Mouse (Mus musculus) C2C12 (cell line): ENCODE results near the gene Tnfrsf8. TPM values are rescaled to one million over a fixed set of nuclear protein-coding genes. Genes with fewer than 3 reads are reported as not detected.

Experiments used
- H3K27me3 ChIP-seq: one replicate; pipeline ENCODE4 v1.6.1; 2011; ENCODE audit not compliant: control insufficient read depth, insufficient read depth, insufficient read length
- H3K36me3 ChIP-seq: one replicate; pipeline ENCODE4 v1.6.1; 2011; ENCODE audit not compliant: control insufficient read depth, insufficient read depth
- H3K4me3 ChIP-seq: one replicate; pipeline ENCODE4 v1.5.1; 2011; ENCODE audit warnings: mild to moderate bottlenecking, control low read depth; ENCODE audit not compliant: poor library complexity, insufficient read depth, severe bottlenecking
- H3K79me2 ChIP-seq: one replicate; pipeline ENCODE4 v1.6.1; 2011; ENCODE audit not compliant: control insufficient read depth, insufficient read depth
- H3K79me3 ChIP-seq: one replicate; pipeline ENCODE4 v1.6.1; 2011; ENCODE audit warnings: low read depth, control low read depth
- H3ac ChIP-seq: one replicate; pipeline ENCODE3; 2011; ENCODE audit warnings: low read depth; ENCODE audit not compliant: control insufficient read depth, insufficient read length
- CEBPB ChIP-seq: IDR thresholded peaks from one replicate; pipeline ENCODE4 v1.6.1; 2011; ENCODE audit warnings: low read depth, mild to moderate bottlenecking, control low read depth, moderate library complexity
- CTCF ChIP-seq: IDR thresholded peaks from one replicate; pipeline ENCODE4 v1.5.1; 2011; ENCODE audit not compliant: control insufficient read depth, insufficient read depth, insufficient read length
- FOSL1 ChIP-seq: IDR thresholded peaks from one replicate; pipeline ENCODE4 v1.8.0; 2011; ENCODE audit warnings: mild to moderate bottlenecking, low read length; ENCODE audit not compliant: poor library complexity, insufficient read depth, severe bottlenecking
- MAX ChIP-seq: IDR thresholded peaks from one replicate; pipeline ENCODE4 v1.6.1; 2011; ENCODE audit warnings: mild to moderate bottlenecking, control low read depth
- MYOD1 ChIP-seq: IDR thresholded peaks from one replicate; pipeline ENCODE4 v1.6.1; 2011; ENCODE audit warnings: low read depth; ENCODE audit not compliant: control insufficient read depth, insufficient read length
- MYOG ChIP-seq: IDR thresholded peaks from one replicate; pipeline ENCODE4 v1.6.1; 2011; ENCODE audit not compliant: control insufficient read depth, insufficient read length; ENCODE audit errors: extremely low read depth
- USF1 ChIP-seq: IDR thresholded peaks from one replicate; pipeline ENCODE4 v1.6.1; 2011; ENCODE audit warnings: low read depth, mild to moderate bottlenecking, control low read depth, moderate library complexity
- polyA plus RNA-seq: library from polyadenylated mRNA; unstranded; fragments of >200 nt; fragmentation: generic; extraction: Trizol; gene quantifications from one replicate; pipeline ENCODE4 v1.2.1, GENCODE M21; 2012; ENCODE audit warnings: missing spikeins

Tnfrsf8 gene
- polyA plus RNA-seq, 1 experiment: not detected

DNA sequence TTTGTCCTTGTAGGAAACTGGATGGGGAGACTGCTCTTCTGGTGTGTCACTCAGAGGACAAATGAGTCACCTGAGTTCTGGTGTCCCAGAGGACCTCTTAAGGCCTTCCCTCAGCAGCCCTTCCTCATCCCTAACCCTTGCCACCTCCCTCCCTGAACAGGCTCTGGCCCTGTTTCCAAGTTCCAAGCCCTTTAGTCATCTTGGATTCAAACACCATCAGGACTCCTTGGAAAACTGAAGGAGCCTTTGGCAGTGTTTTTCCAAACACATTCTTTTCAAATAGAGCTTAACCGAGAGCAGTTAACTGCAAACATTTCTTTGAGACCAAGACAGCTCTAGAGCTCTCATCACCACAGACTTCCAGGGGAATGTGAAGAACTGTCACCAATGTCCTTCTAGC is 42.2 kb downstream of the Tnfrsf8 start:
- no peaks in the 10 kb centered on the region for H3K79me2 ChIP-seq
- no peaks in the 10 kb centered on the region for H3K27me3 ChIP-seq
- no peaks in the 10 kb centered on the region for H3K79me3 ChIP-seq
- no peak for TF ChIP-seq MYOD1
- peak; percentile 9 for TF ChIP-seq MAX
- TF ChIP-seq USF1: no peak
- TF ChIP-seq FOSL1: peak; percentile 86
- TF ChIP-seq CTCF: no peak
- no peak for TF ChIP-seq CEBPB
- TF ChIP-seq MYOG: no peak
- no peak overlapping the region for H3K4me3 ChIP-seq
- H3ac ChIP-seq: peak overlapping the region; percentile 47
- no peaks in the 10 kb centered on the region for H3K36me3 ChIP-seq

DNA sequence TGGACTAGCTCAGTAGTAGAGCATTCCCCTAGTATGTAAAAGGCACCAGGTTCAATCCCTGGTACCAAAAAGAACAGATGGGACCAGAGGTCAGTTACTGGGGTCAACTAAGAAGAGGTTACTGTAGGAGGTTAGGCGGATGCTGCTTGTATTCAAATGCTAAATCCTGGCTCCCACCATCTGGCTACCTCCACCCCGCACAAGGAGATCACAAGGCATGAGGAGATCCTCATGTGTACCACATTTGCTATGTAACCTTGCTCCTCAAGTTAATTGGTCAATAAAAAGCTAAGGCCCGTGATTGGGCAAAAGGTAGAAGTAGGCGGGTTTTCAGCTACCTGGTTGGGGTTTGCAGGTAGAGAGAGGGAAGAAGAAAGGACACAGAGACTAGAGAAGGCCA is 43.3 kb downstream of the Tnfrsf8 start:
- Histone ChIP-seq H3K4me3 (no peak overlapping the region), H3K27me3 (no peaks in the 10 kb centered on the region), H3ac (no peak overlapping the region), H3K79me2 (no peaks in the 10 kb centered on the region), H3K36me3 (no peaks in the 10 kb centered on the region), H3K79me3 (no peaks in the 10 kb centered on the region)
- TF ChIP-seq CTCF: no peak
- TF ChIP-seq MYOG: no peak
- no peak for TF ChIP-seq MYOD1
- TF ChIP-seq MAX: no peak
- TF ChIP-seq FOSL1: no peak
- TF ChIP-seq USF1: no peak
- no peak for TF ChIP-seq CEBPB

DNA sequence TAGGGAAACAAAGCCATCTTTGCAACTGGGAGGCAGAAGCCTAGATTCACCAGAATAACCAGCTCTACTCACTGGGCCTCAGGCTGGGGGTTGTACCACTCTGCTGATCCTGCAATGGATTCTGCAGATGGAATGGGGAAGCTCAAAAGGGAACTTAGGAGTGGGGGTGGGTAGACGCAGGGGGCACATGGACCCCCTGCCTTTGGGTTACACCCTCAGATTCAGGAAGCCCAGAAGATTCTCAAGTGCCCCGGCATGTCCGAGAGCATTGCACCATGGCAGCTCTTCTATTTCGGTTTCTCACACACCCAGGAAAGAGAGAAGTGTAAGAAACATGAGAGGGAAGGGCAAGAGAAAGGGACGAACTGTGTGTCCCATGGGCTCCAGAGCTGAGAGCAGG is 44.8 kb downstream of the Tnfrsf8 start:
- Histone ChIP-seq H3K79me3 (no peaks in the 10 kb centered on the region), H3K4me3 (no peak overlapping the region), H3K27me3 (no peaks in the 10 kb centered on the region), H3K36me3 (no peaks in the 10 kb centered on the region), H3ac (no peak overlapping the region), H3K79me2 (no peaks in the 10 kb centered on the region)
- TF ChIP-seq FOSL1 (no peak), MAX (no peak), MYOG (no peak), CEBPB (no peak), MYOD1 (no peak), USF1 (no peak), CTCF (no peak)

DNA sequence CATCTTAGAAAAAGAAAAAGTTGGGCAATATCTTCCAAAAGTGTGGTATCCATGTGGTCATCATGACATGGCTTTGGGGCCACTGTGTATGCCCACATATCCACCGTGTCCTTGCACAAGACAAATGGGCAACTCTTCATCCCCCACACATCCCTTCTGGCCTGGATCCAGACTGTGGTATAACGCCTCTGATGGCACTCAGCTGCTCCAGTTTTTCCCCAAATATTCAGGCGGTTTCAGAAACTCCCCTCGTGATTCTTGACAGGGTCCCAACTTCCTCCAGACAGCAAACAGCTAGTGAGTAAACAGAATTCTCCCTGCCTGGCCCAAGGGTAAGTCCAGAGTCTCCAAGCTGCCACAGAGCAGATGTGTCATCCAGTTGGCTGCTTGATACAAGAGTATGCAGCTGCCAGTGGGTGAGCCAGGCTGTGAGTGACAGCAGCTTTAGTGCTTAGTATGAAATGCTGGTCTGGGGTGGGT is 47.3 kb downstream of the Tnfrsf8 start:
- TF ChIP-seq USF1: no peak
- peak; percentile 65 for TF ChIP-seq MYOD1
- no peak for TF ChIP-seq MAX
- peak; percentile 69 for TF ChIP-seq CEBPB
- no peaks in the 10 kb centered on the region for H3K79me2 ChIP-seq
- no peak overlapping the region for H3K4me3 ChIP-seq
- no peaks in the 10 kb centered on the region for H3K27me3 ChIP-seq
- no peak overlapping the region for H3ac ChIP-seq
- no peaks in the 10 kb centered on the region for H3K36me3 ChIP-seq
- H3K79me3 ChIP-seq: no peaks in the 10 kb centered on the region

DNA sequence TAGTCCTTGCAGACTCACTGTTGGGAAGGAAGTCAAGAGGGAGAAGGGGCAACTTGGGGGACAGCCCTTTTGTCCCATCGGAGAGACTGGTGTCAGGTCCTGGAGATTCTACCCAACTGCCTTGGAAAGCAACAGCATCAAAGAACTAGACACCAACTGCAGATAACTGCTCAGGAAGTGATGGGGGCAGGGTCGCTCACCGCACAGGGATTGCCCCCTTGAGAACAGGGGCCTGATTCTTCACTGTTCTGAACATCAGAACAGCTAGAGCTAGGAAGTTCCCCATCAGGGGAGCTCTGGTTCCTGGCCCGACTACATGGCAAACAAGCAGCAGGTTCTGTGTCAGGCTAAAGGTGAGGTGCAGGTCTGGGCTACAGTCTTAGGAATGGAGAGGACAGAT is 48.5 kb downstream of the Tnfrsf8 start:
- H3K27me3 ChIP-seq: no peaks in the 10 kb centered on the region
- no peaks in the 10 kb centered on the region for H3K36me3 ChIP-seq
- H3K79me2 ChIP-seq: no peaks in the 10 kb centered on the region
- H3K79me3 ChIP-seq: no peaks in the 10 kb centered on the region
- no peak overlapping the region for H3K4me3 ChIP-seq
- H3ac ChIP-seq: no peak overlapping the region
- TF ChIP-seq CEBPB (no peak), USF1 (no peak), MAX (no peak), CTCF (no peak), MYOD1 (no peak), MYOG (no peak), FOSL1 (no peak)

DNA sequence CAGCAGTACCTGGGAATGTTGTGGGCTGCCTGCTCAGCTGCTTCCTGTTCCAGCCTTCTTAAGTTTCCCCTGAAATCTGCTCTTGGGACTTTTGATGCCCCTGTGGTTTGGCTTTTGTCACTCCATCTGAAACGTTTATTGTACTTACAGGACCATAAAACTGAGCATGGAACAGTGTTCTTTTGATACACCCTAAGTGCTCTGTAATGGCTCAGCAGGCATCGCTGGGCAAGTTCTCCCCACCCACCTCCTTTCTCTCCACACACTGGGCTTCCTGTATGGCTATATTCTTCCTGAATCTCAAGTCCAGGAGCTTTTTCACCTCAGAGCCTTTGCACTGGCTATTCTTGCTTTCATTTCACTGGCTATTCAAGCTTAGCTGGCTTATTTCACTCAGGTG is 50.2 kb downstream of the Tnfrsf8 start:
- H3K4me3 ChIP-seq: no peak overlapping the region
- H3K79me2 ChIP-seq: no peaks in the 10 kb centered on the region
- H3ac ChIP-seq: no peak overlapping the region
- H3K27me3 ChIP-seq: no peaks in the 10 kb centered on the region
- no peaks in the 10 kb centered on the region for H3K36me3 ChIP-seq
- no peaks in the 10 kb centered on the region for H3K79me3 ChIP-seq
- no peak for TF ChIP-seq MYOG
- TF ChIP-seq MAX: no peak
- TF ChIP-seq FOSL1: no peak
- TF ChIP-seq USF1: no peak
- TF ChIP-seq MYOD1: no peak
- no peak for TF ChIP-seq CTCF
- no peak for TF ChIP-seq CEBPB
